In genomic region chr5:123040796-123041195, GRCm38 (mm10) we compare ENCODE assay signal across 10 mouse cellular contexts. TPM values are rescaled to one million over a fixed set of nuclear protein-coding genes. Genes with fewer than 3 reads are reported as not detected.
DNase-seq lines count a peak whose midpoint lies in the region; ATAC-seq and TF ChIP-seq lines count a peak whose summit lies in the region.
"Had no signal": no experiment of that assay in that cellular context is flagged by ENCODE, and none has a peak within 500 bp of the region (broad histone marks: within the 10 kb centered on the region; RNA-seq: fewer than 3 reads in every experiment).

No protein-coding gene starts in this region.

- H3K9me3 ChIP-seq in intestine, embryonic 15.5 days = no peaks in the 10 kb centered on the region
- H3K9me3 ChIP-seq in intestine, postnatal 0 days (ENCODE audit: control insufficient read depth) = no peaks in the 10 kb centered on the region
- no peaks in the 10 kb centered on the region for H3K9me3 ChIP-seq in intestine, embryonic 16.5 days (ENCODE audit: control insufficient read depth, low read length)
- H3K9me3 ChIP-seq: G1E had no signal

- no peak for TF ChIP-seq CTCF in intestine, postnatal 0 days (IDR thresholded peaks at IDR 0.05; ENCODE audit: low read depth)
- no peak for TF ChIP-seq CTCF in spleen, adult 2 months (IDR thresholded peaks at IDR 0.05; ENCODE audit: extremely low read depth, insufficient read depth, insufficient read length, insufficient replicate concordance)

- no peaks in the 10 kb centered on the region for H3K27me3 ChIP-seq in intestine, embryonic 15.5 days (replicated peaks)
- no peaks in the 10 kb centered on the region for H3K27me3 ChIP-seq in intestine, postnatal 0 days (replicated peaks; ENCODE audit: control insufficient read depth, insufficient read depth, low read length)
- H3K27me3 ChIP-seq in spleen, adult 2 months (ENCODE audit: control insufficient read depth, insufficient read depth, low read length) = no peaks in the 10 kb centered on the region
- H3K27me3 ChIP-seq in intestine, embryonic 16.5 days (replicated peaks; ENCODE audit: control insufficient read depth, insufficient read depth, low read length) = no peaks in the 10 kb centered on the region

- 52% methylated on average over 7 of the region's 7 CpGs for WGBS in intestine, embryonic 15.5 days
- 66% methylated on average over 7 of the region's 7 CpGs for WGBS in intestine, postnatal 0 days
- WGBS in spleen, adult 2 months = 12% methylated on average over 7 of the region's 7 CpGs
- WGBS in intestine, embryonic 16.5 days = 55% methylated on average over 7 of the region's 7 CpGs

- H3K27ac ChIP-seq in intestine, embryonic 15.5 days = peak overlapping the region; percentile 13; the same call in 1 of the 2 replicates
- H3K27ac ChIP-seq in intestine, postnatal 0 days (ENCODE audit: low read depth, low read length) = no peak overlapping the region
- peak overlapping the region; percentile 62 for H3K27ac ChIP-seq in spleen, adult 2 months (ENCODE audit: insufficient read depth, low read length)
- peak overlapping the region; percentile 26; the same call in 1 of the 2 replicates for H3K27ac ChIP-seq in intestine, embryonic 16.5 days (ENCODE audit: low read length)

- TF ChIP-seq POLR2A in spleen, adult 2 months (IDR thresholded peaks at IDR 0.05; ENCODE audit: low read depth, low read length) = no peak

- H3K4me1 ChIP-seq in intestine, embryonic 15.5 days (replicated peaks) = peaks cover 8% of the 10 kb centered on the region
- H3K4me1 ChIP-seq in intestine, postnatal 0 days (replicated peaks; ENCODE audit: control insufficient read depth, insufficient read depth, low read length) = peaks cover 6% of the 10 kb centered on the region; the same call in 1 of the 2 replicates
- H3K4me1 ChIP-seq in spleen, adult 2 months (ENCODE audit: control insufficient read depth, insufficient read depth, insufficient read length) = peaks cover 14% of the 10 kb centered on the region
- peaks cover 12% of the 10 kb centered on the region for H3K4me1 ChIP-seq in intestine, embryonic 16.5 days (ENCODE audit: control insufficient read depth, insufficient read depth, low read length)

- H3K4me2 ChIP-seq in intestine, embryonic 15.5 days (replicated peaks) = no peak overlapping the region
- no peak overlapping the region for H3K4me2 ChIP-seq in intestine, postnatal 0 days (replicated peaks; ENCODE audit: low read depth)
- no peak overlapping the region for H3K4me2 ChIP-seq in intestine, embryonic 16.5 days (ENCODE audit: low read depth, low read length)

- no peaks in the 10 kb centered on the region for H3K36me3 ChIP-seq in intestine, embryonic 15.5 days
- no peaks in the 10 kb centered on the region for H3K36me3 ChIP-seq in intestine, postnatal 0 days (ENCODE audit: control insufficient read depth, insufficient read depth)
- no peaks in the 10 kb centered on the region for H3K36me3 ChIP-seq in spleen, adult 2 months (ENCODE audit: control insufficient read depth, insufficient read depth, low read length)
- H3K36me3 ChIP-seq in intestine, embryonic 16.5 days (ENCODE audit: control insufficient read depth, insufficient read depth, low read length) = no peaks in the 10 kb centered on the region
- H3K36me3 ChIP-seq: G1E had no signal

- H3K4me3 ChIP-seq in intestine, embryonic 15.5 days (replicated peaks) = no peak overlapping the region
- H3K4me3 ChIP-seq in intestine, postnatal 0 days (ENCODE audit: low read depth, low read length) = no peak overlapping the region
- H3K4me3 ChIP-seq in spleen, adult 2 months (ENCODE audit: extremely low read depth, insufficient read depth, insufficient read length) = no peak overlapping the region
- H3K4me3 ChIP-seq in intestine, embryonic 16.5 days (ENCODE audit: low read length) = no peak overlapping the region

- DNase-seq in spleen, adult 2 months (ENCODE audit: low read depth in 1 of 2, low spot score in 2 of 2) = peak in 1 of 2 experiments; percentile 14
- no peak for DNase-seq in spleen, postnatal 10 days (ENCODE audit: low spot score in 2 of 2)
- peak; percentile 28 for DNase-seq in yolk sac, embryonic 10.5 days (ENCODE audit: low spot score)
- DNase-seq in layer of hippocampus, adult 11-12 months (ENCODE audit: low spot score) = no peak
- DNase-seq: kidney, adult 11 months had no signal

- no peak overlapping the region for H3K9ac ChIP-seq in intestine, embryonic 15.5 days
- H3K9ac ChIP-seq in intestine, postnatal 0 days (ENCODE audit: low read depth, low read length) = no peak overlapping the region
- 0 out of 2 replicates have a peak overlapping the region, but pooled peaks have one; percentile 16 for H3K9ac ChIP-seq in intestine, embryonic 16.5 days (ENCODE audit: low read depth, low read length)

- no peak for ATAC-seq in intestine, embryonic 15.5 days
- ATAC-seq in intestine, postnatal 0 days = no peak
- ATAC-seq in intestine, embryonic 16.5 days = no peak
- ATAC-seq: forebrain, embryonic 14.5 days had no signal

RNA-seq across cellular contexts. Expression of gene Morn3, which starts 6.0 kb away (rescaled TPM):
- polyA plus RNA-seq in intestine, embryonic 15.5 days (2015; fragmentation: Nextera tagmentation; extraction: Ambion mirVana) = 0.45 TPM in 1 of 2 replicates, not detected in the other
- polyA plus RNA-seq in intestine, postnatal 0 days (2015; fragmentation: Nextera tagmentation; extraction: Ambion mirVana) = 0.43 TPM in 1 of 2 replicates, not detected in the other
- not detected in 2 replicates for polyA plus RNA-seq in spleen, adult 2 months (2012; rRNA removed)
- polyA plus RNA-seq in intestine, embryonic 16.5 days (2015; fragmentation: Nextera tagmentation; extraction: Ambion mirVana) = 0.57 TPM in 1 of 2 replicates, not detected in the other
- polyA plus RNA-seq: G1E had no signal

RNA-seq across cellular contexts. Expression of gene Orai1, which starts 25.9 kb away (rescaled TPM):
- 18.9 and 19.3 TPM in 2 replicates for polyA plus RNA-seq in intestine, embryonic 15.5 days (2015; fragmentation: Nextera tagmentation; extraction: Ambion mirVana)
- 36.8 and 42.5 TPM in 2 replicates for polyA plus RNA-seq in intestine, postnatal 0 days (2015; fragmentation: Nextera tagmentation; extraction: Ambion mirVana)
- 52.3 and 83.0 TPM in 2 replicates for polyA plus RNA-seq in spleen, adult 2 months (2012; rRNA removed)
- polyA plus RNA-seq in intestine, embryonic 16.5 days (2015; fragmentation: Nextera tagmentation; extraction: Ambion mirVana) = 20.1 and 21.9 TPM in 2 replicates

RNA-seq across cellular contexts. Expression of gene Tmem120b, which starts 27.4 kb away (rescaled TPM):
- polyA plus RNA-seq in intestine, embryonic 15.5 days (2015; fragmentation: Nextera tagmentation; extraction: Ambion mirVana) = 8.4 and 10.1 TPM in 2 replicates
- polyA plus RNA-seq in intestine, postnatal 0 days (2015; fragmentation: Nextera tagmentation; extraction: Ambion mirVana) = 3.2 and 4.2 TPM in 2 replicates
- polyA plus RNA-seq in spleen, adult 2 months (2012; rRNA removed) = 5.8 and 7.6 TPM in 2 replicates
- 10.4 and 10.9 TPM in 2 replicates for polyA plus RNA-seq in intestine, embryonic 16.5 days (2015; fragmentation: Nextera tagmentation; extraction: Ambion mirVana)

RNA-seq across cellular contexts. Expression of gene Kdm2b, which starts 51.2 kb away (rescaled TPM):
- polyA plus RNA-seq in intestine, embryonic 15.5 days (2015; fragmentation: Nextera tagmentation; extraction: Ambion mirVana) = 27.2 and 29.4 TPM in 2 replicates
- polyA plus RNA-seq in intestine, postnatal 0 days (2015; fragmentation: Nextera tagmentation; extraction: Ambion mirVana) = 7.6 and 8.6 TPM in 2 replicates
- 30.3 and 36.7 TPM in 2 replicates for polyA plus RNA-seq in spleen, adult 2 months (2012; rRNA removed)
- polyA plus RNA-seq in intestine, embryonic 16.5 days (2015; fragmentation: Nextera tagmentation; extraction: Ambion mirVana) = 21.6 and 22.4 TPM in 2 replicates
